Mouse (Mus musculus): Measurements from ENCODE around the gene Col6a5. TPM values are rescaled to one million over a fixed set of nuclear protein-coding genes. Genes with fewer than 3 reads are reported as not detected.

Gene Col6a5
- polyA plus RNA-seq, 2 experiments = 1.1 to 2.8 TPM

DNA sequence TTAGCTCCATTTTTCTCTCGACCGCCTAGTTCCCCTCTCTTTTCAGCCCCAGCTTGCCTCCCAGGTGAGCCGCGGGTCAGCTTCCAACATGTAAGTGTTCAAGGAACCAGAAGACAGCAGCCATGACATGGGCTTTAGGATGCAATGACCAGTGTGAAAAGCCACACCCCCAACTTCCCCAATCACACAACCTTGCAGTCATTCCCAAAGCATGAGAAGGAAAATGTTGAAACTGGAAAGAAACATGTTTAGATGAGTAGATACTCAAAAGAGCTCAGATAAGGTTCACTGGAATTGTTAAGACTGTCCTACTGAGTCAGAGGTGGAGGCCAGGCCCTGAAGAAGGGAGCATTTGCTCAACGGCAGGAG, 121.3 kb downstream of the Col6a5 start:
- H3K27ac ChIP-seq (replicated peaks; ENCODE audit: low read depth, low read length) = no peak overlapping the region
- TF ChIP-seq POLR2A (IDR thresholded peaks at IDR 0.05; ENCODE audit: borderline replicate concordance, extremely low read depth, insufficient read depth, insufficient read length) = no peak
- DNase-seq (ENCODE audit: low spot score) = no peak
- no peak overlapping the region for H3K4me3 ChIP-seq (replicated peaks; ENCODE audit: low read length)
- no peaks in the 10 kb centered on the region for H3K27me3 ChIP-seq (ENCODE audit: control insufficient read depth, insufficient read depth, low read length)
- H3K4me1 ChIP-seq (ENCODE audit: control insufficient read depth, insufficient read depth, low read length) = peaks cover 3% of the 10 kb centered on the region; the same call in 1 of the 2 replicates
- no peak for ATAC-seq (ENCODE audit: low FRiP score, low read depth)
- H3K4me2 ChIP-seq (replicated peaks; ENCODE audit: low read depth, low read length, severe bottlenecking) = no peak overlapping the region
- H3K9ac ChIP-seq (ENCODE audit: low read depth, low read length, severe bottlenecking) = no peak overlapping the region
- WGBS = 88% methylated on average over 5 of the region's 5 CpGs
- no peaks in the 10 kb centered on the region for H3K36me3 ChIP-seq (ENCODE audit: control insufficient read depth, insufficient read depth, low read length)
- no peaks in the 10 kb centered on the region for H3K9me3 ChIP-seq (ENCODE audit: control insufficient read depth, low read length)

GRCm38 (mm10) chr9:105838396-105839146, 121.9 kb downstream of the Col6a5 start:
- H3K9me3 ChIP-seq (ENCODE audit: control insufficient read depth, low read length) = no peaks in the 10 kb centered on the region
- peaks cover 3% of the 10 kb centered on the region; the same call in 1 of the 2 replicates for H3K4me1 ChIP-seq (ENCODE audit: control insufficient read depth, insufficient read depth, low read length)
- no peak overlapping the region for H3K4me3 ChIP-seq (replicated peaks; ENCODE audit: low read length)
- H3K27ac ChIP-seq (replicated peaks; ENCODE audit: low read depth, low read length) = no peak overlapping the region
- no peak overlapping the region for H3K4me2 ChIP-seq (replicated peaks; ENCODE audit: low read depth, low read length, severe bottlenecking)
- no peak for TF ChIP-seq POLR2A (IDR thresholded peaks at IDR 0.05; ENCODE audit: borderline replicate concordance, extremely low read depth, insufficient read depth, insufficient read length)
- no peak overlapping the region for H3K9ac ChIP-seq (ENCODE audit: low read depth, low read length, severe bottlenecking)
- DNase-seq (ENCODE audit: low spot score) (no peak), ATAC-seq (ENCODE audit: low FRiP score, low read depth) (no peak)
- H3K27me3 ChIP-seq (ENCODE audit: control insufficient read depth, insufficient read depth, low read length) = no peaks in the 10 kb centered on the region
- 81% methylated on average over 4 of the region's 4 CpGs for WGBS
- H3K36me3 ChIP-seq (ENCODE audit: control insufficient read depth, insufficient read depth, low read length) = no peaks in the 10 kb centered on the region

DNA sequence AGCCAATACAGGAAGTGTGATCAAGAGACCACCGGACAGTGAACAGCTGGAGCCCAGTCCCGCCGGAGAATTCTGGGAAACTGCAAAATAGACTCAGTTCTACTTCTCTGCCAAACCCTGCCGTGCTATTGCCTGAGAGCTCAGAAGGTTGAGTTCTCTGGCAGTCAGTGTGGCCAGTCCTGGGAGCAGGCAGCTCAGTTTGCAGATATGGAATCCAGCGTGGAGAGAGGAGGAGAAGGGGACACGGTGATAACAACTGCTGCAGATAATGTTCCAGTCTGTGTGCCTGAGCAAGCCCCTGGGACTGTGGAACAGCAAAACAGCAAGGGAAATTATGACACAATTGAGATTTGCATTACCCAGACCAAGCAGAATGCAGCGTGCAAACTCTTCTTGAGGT, 124.9 kb downstream of the Col6a5 start:
- no peaks in the 10 kb centered on the region for H3K9me3 ChIP-seq (ENCODE audit: control insufficient read depth, low read length)
- peak; percentile 68 for ATAC-seq (ENCODE audit: low FRiP score, low read depth)
- H3K4me3 ChIP-seq (replicated peaks; ENCODE audit: low read length) = no peak overlapping the region
- no peaks in the 10 kb centered on the region for H3K36me3 ChIP-seq (ENCODE audit: control insufficient read depth, insufficient read depth, low read length)
- no peak overlapping the region for H3K9ac ChIP-seq (ENCODE audit: low read depth, low read length, severe bottlenecking)
- peak; percentile 46 for DNase-seq (ENCODE audit: low spot score)
- H3K27ac ChIP-seq (replicated peaks; ENCODE audit: low read depth, low read length) = peak overlapping the region; percentile 43
- no peak for TF ChIP-seq POLR2A (IDR thresholded peaks at IDR 0.05; ENCODE audit: borderline replicate concordance, extremely low read depth, insufficient read depth, insufficient read length)
- H3K4me2 ChIP-seq (replicated peaks; ENCODE audit: low read depth, low read length, severe bottlenecking) = no peak overlapping the region
- H3K27me3 ChIP-seq (ENCODE audit: control insufficient read depth, insufficient read depth, low read length) = no peaks in the 10 kb centered on the region
- 63% methylated on average over 7 of the region's 7 CpGs for WGBS
- peaks cover 3% of the 10 kb centered on the region; the same call in 1 of the 2 replicates for H3K4me1 ChIP-seq (ENCODE audit: control insufficient read depth, insufficient read depth, low read length)

DNA sequence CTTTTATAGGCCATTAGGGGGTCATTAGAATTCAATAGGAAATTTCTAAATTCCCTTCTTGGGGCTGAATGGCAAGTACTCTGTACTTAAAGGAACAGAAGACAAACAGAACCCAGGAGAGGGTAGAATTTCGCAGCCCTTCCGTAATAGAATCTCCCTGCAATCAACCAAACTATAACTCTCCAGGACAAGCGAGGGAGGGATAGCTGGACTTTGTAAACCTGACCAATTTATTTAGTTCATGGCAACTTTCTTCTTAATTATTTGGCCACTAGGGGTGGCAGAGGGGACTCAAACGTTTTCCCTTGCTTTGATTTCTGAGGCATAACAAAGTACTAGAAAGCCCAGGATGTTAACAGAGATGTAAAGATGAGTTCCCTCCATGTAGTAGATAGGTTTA, 125.6 kb downstream of the Col6a5 start:
- Histone ChIP-seq H3K9ac (ENCODE audit: low read depth, low read length, severe bottlenecking) (no peak overlapping the region), H3K27me3 (ENCODE audit: control insufficient read depth, insufficient read depth, low read length) (no peaks in the 10 kb centered on the region), H3K4me2 (replicated peaks; ENCODE audit: low read depth, low read length, severe bottlenecking) (no peak overlapping the region), H3K9me3 (ENCODE audit: control insufficient read depth, low read length) (no peaks in the 10 kb centered on the region), H3K36me3 (ENCODE audit: control insufficient read depth, insufficient read depth, low read length) (no peaks in the 10 kb centered on the region), H3K4me1 (ENCODE audit: control insufficient read depth, insufficient read depth, low read length) (peaks cover 3% of the 10 kb centered on the region; the same call in 1 of the 2 replicates), H3K27ac (replicated peaks; ENCODE audit: low read depth, low read length) (no peak overlapping the region), H3K4me3 (replicated peaks; ENCODE audit: low read length) (no peak overlapping the region)
- DNase-seq (ENCODE audit: low spot score) (peak; percentile 58), ATAC-seq (ENCODE audit: low FRiP score, low read depth) (peak; percentile 51; the same call in 1 of the 2 replicates)
- WGBS = 31% methylated on average over 4 of the region's 4 CpGs
- no peak for TF ChIP-seq POLR2A (IDR thresholded peaks at IDR 0.05; ENCODE audit: borderline replicate concordance, extremely low read depth, insufficient read depth, insufficient read length)

DNA sequence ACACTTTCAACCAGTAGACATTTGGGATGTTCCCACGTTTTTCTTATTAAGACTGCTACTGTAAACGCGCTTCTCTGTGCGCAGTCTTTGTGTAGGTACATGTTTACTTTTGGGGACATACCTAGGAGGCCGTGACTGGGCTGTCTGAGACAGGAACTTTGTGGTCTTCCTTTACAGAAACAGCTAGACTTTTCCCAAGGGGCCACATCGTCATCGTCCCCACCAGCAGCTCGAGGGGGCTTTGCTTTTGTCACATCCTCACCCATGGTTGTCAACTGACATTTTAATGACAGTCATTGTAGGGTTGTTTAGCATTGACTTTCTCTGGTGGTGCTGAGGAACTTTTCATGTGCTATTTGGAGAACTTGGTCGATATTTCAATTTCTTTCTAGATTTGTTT, 129.2 kb downstream of the Col6a5 start:
- Histone ChIP-seq H3K9ac (ENCODE audit: low read depth, low read length, severe bottlenecking) (no peak overlapping the region), H3K9me3 (ENCODE audit: control insufficient read depth, low read length) (no peaks in the 10 kb centered on the region), H3K4me1 (ENCODE audit: control insufficient read depth, insufficient read depth, low read length) (peaks cover 13% of the 10 kb centered on the region), H3K4me3 (replicated peaks; ENCODE audit: low read length) (no peak overlapping the region), H3K4me2 (replicated peaks; ENCODE audit: low read depth, low read length, severe bottlenecking) (no peak overlapping the region), H3K27ac (replicated peaks; ENCODE audit: low read depth, low read length) (no peak overlapping the region), H3K27me3 (ENCODE audit: control insufficient read depth, insufficient read depth, low read length) (no peaks in the 10 kb centered on the region), H3K36me3 (ENCODE audit: control insufficient read depth, insufficient read depth, low read length) (no peaks in the 10 kb centered on the region)
- DNase-seq (ENCODE audit: low spot score) (no peak), ATAC-seq (ENCODE audit: low FRiP score, low read depth) (no peak)
- TF ChIP-seq POLR2A (IDR thresholded peaks at IDR 0.05; ENCODE audit: borderline replicate concordance, extremely low read depth, insufficient read depth, insufficient read length) = no peak
- 86% methylated on average over 9 of the region's 9 CpGs for WGBS
